Mouse (Mus musculus) adrenal gland, postnatal 10 days (tissue): ENCODE measurements around the gene Exd1. TPM values are rescaled to one million over a fixed set of nuclear protein-coding genes. Genes with fewer than 3 reads are reported as not detected.

ENCODE experiments used
- total RNA-seq, 2 experiments: library from RNA; stranded (reverse); gene quantifications; 2 replicates each; pipeline ENCODE4 v1.2.3; 2021

Exd1 gene
- total RNA-seq, 2 experiments from 2014 or later, result 0.79 to 1.1 TPM

Other genes starting within 250 kb of the Exd1 start
- gene Dll4, start 221.8 kb downstream of the Exd1 start, total RNA-seq, result 10 to 100 TPM; 16.4 to 18.4 TPM
- gene Chac1, start 196.4 kb downstream of the Exd1 start, total RNA-seq, result 1 to 10 TPM; 2.4 to 5.8 TPM
- gene Ino80, start 69.9 kb downstream of the Exd1 start, total RNA-seq, result 10 to 100 TPM; 16.1 to 21.0 TPM
- gene Chp1, start 70 bp upstream of the Exd1 start, total RNA-seq, result 100 to 1,000 TPM; 192 to 233 TPM
- 10 to 100 TPM; 13.2 to 14.5 TPM for gene Nusap1, start 70.7 kb upstream of the Exd1 start, total RNA-seq
- gene Oip5, start 70.8 kb upstream of the Exd1 start, total RNA-seq, result 1 to 10 TPM; 5.8 to 6.1 TPM
- gene Ndufaf1, start 115.2 kb upstream of the Exd1 start, total RNA-seq, result 10 to 100 TPM; 48.7 to 60.7 TPM
- gene Rtf1, start 127.4 kb upstream of the Exd1 start, total RNA-seq, result 10 to 100 TPM; 23.1 to 27.0 TPM
- 10 to 100 TPM in 1 of 2 experiments, 1 to 10 TPM in 1; 9.8 to 12.4 TPM for gene Itpka, start 194.7 kb upstream of the Exd1 start, total RNA-seq
- gene Ltk, start 212.8 kb upstream of the Exd1 start, total RNA-seq, result 1 to 10 TPM in 1 of 2 experiments, under 1 TPM in 1; 0.57 to 1.3 TPM
- gene Rpap1, start 239.9 kb upstream of the Exd1 start, total RNA-seq, result 10 to 100 TPM; 17.0 to 21.6 TPM